Mouse (Mus musculus): ENCODE measurements around the gene Alox12.
A peak's percentile ranks its signal among the peaks of the same experiment; 100 is the strongest.

Alox12 gene

DNA sequence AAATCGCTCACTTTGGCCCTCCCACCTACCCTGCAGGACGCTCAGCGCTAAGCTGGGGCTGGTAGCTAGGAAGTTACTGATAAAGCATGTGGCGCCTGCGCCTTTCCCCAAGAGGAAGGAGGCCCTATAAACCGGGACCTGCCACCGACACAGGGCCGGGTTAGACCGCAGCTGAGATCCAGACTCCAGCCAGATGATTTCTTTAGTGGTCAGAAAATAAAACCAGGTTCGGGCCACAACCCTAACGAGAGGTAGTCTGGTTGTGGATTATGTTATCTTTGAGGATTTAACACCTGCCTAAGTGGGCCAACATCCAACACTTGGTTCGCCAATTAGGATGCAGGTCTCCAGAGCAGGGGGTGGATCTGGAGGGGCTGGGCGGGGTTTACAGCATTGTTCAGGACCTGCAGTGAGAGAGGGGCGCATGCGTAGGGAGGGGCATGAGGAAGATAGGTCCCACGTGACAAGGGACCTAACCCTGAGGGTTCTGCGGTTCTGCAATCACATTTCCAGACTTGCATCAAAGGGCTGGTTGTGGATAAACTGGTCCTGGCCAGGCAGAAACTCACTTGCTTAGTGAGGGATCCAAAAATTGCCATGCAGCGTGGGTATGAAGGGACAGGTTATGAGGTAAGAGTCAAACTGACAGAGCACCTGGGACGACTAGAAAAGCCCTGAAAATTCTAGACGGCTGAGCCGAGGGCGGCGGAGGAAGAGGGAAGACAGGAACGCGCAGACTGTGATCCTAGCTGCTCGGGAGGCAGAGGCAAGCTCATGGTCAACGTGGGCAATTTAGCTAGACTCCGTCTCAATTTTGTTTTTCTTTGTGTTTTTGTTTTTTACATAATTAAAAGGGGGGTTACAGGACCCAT lies 34.2 kb downstream of the Alox12 start, which contains the start of gene Slc16a13:
TSS of gene Slc16a13 (minus strand) at position 334 of the 872 bp plus-strand sequence.
- peak; percentile 84 to 89 for DNase-seq (ENCODE audit: low read depth in 2 of 2, low spot score in 2 of 2)

DNA sequence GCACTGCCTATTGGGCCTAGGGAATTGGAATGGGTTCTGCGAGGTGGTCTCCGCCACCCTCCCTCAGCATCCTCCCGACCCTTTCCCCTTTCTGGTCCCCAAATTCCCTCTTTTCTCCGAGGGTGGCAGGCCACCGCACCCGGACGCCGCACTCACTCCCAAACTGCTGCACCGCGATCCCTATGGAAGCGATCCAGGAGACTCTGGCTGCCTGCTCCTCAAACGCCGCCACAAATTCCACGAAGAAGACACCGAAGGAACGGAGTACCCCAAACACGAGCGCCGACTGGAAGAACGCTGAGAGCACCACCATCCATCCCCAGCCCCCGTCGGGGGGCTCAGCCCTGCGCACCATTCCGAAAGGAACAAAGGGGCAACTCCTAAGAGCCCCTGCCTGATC lies 34.8 kb downstream of the Alox12 start:
- DNase-seq (ENCODE audit: low read depth in 2 of 2, low spot score in 2 of 2), result no peak

DNA sequence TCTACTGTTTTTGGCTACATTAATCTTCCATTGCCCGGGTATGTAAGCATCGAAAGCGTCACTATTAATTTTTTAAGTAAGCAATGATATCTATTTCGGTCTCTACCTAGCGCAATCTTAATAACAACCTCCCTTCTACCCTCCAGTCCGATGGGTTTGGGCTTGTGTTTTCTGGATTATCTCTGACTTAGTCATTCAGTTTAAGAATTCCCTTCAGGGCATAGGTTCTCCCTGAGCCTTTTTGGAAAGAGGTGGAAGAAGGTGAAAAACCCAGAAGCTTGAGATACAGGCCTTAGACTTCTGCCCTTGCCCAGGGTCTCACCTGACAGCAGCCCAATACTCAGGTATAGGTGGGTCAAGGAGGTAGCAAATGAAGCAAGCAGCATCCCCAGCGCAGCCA lies 35.3 kb downstream of the Alox12 start:
- no peak for DNase-seq (ENCODE audit: low read depth in 2 of 2, low spot score in 2 of 2)

DNA sequence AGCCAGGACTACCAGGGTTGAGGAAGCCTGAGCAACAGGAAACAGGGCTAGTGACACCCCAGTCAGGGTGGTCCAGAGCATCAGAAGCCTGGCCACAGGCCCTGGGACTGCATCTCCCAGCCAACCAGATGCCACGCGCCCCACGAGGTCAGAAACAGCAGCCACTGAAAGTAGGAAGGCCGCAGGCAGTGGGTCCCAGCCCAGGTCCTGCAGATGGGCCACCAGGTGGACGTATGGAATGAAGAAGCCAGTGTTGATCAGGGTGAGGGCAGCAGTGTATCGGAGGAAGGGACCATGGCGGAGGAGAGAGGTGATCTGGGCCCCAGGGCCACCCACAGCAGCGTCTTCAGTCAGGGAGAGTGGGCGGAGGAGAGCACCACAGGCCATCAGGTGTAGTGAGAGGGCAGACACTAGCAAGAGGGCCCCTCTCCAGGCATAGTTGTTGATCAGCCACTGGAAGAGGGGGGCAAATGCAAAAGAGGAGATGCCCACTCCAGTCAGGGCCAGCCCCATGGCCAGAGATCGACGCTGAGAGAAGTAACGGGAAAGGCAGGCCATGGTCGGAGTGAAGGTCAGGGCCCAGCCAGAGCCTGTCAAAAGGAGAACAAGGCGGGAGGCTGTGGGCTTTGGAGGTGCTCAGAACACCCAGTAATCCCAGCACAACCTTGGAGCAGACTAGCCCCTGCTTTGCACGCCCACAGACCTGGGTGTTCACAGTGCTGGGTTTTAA lies 36.2 kb downstream of the Alox12 start:
- DNase-seq (ENCODE audit: low read depth in 2 of 2, low spot score in 2 of 2), result no peak

DNA sequence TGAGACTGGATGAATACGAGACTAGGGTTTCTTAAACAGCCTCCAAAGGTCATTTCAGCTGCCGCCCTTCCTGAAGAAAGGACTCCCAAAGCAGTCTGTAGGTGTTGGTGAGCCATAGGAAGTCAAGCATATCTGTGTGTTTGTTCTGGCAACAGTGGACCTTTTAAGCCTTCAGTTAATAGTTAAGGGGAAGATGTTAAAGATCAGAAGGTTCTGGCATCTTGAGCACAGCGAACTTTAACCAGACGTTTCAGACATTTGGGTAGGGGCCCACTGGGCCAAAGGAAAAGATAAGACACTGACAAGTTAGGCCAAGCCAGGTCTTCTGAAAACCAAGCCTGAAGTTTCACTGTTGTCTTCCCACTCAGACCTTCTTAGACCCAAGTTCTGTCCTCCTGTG lies 37.1 kb downstream of the Alox12 start:
- no peak for DNase-seq (ENCODE audit: low read depth in 2 of 2, low spot score in 2 of 2)

DNA sequence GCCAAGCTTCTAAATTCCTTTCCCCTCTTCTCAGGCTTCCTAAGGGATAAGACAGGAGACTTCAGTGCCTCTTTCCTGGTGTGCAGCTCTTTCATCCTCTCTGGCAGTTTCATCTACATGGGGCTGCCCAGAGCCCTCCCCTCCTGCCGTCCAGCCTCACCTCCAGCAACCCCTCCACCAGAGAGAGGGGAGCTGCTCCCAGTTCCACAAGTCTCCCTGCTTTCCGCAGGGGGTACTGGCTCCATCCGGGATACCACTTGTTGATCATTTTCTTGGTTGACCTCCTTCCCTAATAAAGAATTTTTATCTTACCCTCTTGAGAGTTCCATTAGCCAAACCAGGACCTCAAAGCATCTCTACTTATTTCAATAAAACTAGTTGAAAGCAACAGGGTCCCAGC lies 39.0 kb downstream of the Alox12 start:
- no peak for DNase-seq (ENCODE audit: low read depth in 2 of 2, low spot score in 2 of 2)

DNA sequence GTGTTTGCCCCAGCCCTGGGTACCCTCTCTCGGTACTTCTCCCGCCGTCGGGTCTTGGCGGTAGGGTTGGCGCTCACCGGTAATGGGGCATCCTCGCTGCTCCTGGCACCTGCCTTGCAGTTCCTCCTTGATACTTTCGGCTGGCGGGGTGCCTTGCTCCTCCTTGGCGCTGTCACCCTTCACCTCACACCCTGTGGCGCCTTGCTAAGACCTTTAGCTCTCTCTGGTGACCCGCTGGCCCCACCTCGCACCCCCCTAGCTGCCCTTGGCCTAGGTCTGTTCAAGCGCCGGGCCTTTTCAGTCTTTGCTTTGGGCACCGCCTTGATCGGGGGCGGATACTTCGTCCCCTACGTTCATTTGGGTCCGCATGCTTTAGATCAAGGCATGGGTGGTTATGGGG lies 39.9 kb downstream of the Alox12 start:
- DNase-seq (ENCODE audit: low read depth in 2 of 2, low spot score in 2 of 2), result no peak

DNA sequence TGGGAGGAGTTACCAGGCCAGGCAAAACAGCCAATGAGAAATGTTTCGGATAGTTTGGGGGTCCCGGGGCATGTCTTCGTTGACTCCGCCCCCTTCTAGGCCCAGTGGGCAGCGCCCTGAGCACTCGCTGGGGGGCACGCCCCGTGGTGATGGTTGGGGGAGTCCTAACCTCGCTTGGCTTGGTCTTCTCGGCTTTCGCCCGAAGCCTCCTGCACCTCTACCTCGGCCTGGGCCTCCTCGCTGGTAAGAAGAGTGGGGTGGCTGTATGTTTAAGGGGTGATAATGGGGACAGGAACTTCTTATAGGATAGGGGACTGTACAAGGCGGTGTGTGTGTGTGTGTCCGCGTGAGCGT lies 40.3 kb downstream of the Alox12 start:
- no peak for DNase-seq (ENCODE audit: low read depth in 2 of 2, low spot score in 2 of 2)

DNA sequence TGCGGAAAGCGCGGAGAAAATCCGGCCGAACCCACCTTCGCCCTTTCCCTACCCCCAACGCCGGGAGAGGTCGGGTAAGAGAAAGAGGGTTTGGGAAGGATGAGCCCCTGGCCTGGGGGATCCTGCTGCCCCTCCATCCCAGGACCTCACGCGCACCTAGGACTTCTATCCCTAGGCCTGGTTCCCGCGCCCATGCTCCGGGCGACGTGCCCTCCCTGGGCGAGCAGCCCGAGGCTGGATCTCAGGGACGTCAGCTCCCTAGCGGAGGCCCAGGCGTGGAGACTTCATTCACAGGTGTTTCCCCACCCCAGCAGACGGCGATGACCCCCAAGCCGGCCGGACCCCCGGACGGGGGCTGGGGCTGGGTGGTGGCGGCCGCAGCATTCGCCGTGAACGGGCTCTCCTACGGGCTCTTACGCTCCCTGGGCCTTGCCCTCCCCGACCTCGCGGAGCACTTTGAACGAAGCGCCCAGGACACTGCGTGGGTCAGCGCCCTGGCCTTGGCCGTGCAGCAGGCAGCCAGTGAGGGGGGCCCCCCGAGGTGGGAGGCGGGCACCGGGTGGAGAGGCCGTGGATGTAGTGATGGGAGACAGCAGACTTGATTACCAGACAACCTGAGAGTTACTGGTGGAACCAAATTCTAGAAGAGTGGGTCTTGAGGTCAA lies 40.8 kb downstream of the Alox12 start:
- no peak for DNase-seq (ENCODE audit: low read depth in 2 of 2, low spot score in 2 of 2)

DNA sequence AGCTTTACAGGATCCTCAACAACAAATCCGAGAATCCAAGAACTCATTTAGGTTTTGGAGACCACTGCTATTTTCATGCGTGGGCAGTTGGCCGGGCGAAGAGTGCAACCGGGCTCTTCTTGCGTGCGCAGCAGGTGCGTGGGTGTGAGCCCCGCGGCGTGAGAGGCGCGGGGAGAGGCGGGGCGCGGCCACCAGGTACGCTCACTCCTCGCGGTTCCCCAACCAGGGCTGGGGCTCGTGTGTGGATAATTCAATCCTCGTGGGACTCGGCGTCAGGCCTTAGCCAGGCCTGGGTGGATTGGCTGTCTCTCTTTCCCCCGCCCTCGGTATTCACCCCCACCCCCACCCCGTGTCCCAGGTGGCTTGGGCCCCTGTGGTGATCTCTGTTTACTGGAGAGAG lies 41.4 kb downstream of the Alox12 start:
- DNase-seq (ENCODE audit: low read depth in 2 of 2, low spot score in 2 of 2), result no peak

DNA sequence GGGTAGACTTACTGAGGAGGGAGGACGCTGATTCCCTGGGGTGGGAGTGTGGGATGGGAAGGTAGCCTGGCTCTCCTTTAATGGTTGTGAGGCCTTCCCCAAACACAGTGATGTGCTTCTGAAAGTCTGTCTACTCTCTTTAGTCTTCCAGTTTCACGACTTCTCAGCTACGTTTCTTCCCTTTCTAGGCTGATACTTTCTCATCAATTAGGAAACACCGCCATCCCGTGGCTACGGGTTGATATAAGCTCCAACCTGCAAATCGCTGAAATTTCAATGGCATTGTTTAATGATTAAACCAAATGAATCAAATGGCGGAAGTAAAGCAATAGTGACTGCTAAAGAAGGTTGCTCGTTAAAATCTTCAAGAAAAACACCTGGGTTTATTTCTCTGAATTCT lies 42.3 kb downstream of the Alox12 start:
- peak in 1 of 2 experiments; percentile 57 for DNase-seq (ENCODE audit: low read depth in 2 of 2, low spot score in 2 of 2)

DNA sequence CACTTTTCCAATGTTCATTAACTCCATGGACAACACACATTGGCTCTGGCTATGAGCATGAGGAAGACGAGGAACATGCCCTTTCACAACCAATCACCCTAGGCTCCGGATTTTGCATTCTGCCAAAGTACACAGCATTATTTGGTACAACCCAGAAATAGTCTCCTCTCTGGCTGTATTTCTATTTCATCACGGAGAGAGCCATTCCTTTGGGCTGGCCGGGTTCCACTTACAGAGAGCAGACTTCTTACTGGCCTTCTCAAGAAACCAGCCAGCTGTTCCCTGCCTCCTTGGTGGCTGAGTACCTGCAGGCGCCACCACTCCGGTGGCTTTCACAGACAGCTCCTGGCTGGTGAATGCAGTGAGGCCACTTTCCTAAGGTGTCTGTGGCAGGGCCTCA lies 42.7 kb downstream of the Alox12 start, which contains the start of gene Slc16a11:
TSS of gene Slc16a11 (plus strand) at position 330 of the 400 bp plus-strand sequence.
- DNase-seq (ENCODE audit: low read depth in 2 of 2, low spot score in 2 of 2), result no peak

DNA sequence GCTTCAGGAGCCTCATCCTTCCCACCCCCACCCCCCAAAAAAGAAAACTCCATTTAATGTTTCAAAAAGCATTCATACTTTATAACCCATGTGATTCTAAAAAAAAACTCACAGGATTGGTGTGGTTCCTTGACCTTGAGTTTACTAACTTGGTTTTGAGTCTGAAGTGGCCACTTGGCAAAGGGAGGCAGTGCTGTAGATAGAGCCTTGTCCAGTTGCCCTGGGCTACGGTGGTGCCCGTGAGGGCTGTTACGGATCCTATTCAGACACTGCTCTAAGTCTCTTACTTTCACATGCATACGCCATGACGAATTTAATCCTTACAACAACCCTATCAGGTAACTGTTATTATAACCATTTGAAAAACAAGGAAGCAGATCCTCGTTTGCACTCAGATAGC lies 43.2 kb downstream of the Alox12 start:
- DNase-seq (ENCODE audit: low read depth in 2 of 2, low spot score in 2 of 2), result no peak

DNA sequence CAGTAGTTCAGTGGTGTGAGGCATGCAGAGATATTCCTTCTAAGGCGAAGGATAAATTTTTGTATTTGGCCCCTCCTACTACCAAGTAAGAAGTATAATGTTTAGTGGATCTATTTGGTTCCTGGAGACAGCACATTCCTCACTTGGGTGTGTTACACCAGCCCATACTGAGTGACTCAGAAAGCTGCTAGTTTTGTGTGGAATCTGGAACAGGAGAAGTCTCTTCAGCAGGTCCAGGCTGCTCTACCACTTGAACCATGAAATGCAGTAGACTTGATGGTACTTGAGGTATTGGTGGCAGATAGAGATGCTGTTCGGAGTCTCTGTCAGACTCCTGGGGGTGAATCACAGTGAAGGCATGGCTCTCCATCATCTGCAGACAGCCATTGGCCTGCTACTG lies 44.5 kb downstream of the Alox12 start:
- DNase-seq (ENCODE audit: low read depth in 2 of 2, low spot score in 2 of 2), result no peak

DNA sequence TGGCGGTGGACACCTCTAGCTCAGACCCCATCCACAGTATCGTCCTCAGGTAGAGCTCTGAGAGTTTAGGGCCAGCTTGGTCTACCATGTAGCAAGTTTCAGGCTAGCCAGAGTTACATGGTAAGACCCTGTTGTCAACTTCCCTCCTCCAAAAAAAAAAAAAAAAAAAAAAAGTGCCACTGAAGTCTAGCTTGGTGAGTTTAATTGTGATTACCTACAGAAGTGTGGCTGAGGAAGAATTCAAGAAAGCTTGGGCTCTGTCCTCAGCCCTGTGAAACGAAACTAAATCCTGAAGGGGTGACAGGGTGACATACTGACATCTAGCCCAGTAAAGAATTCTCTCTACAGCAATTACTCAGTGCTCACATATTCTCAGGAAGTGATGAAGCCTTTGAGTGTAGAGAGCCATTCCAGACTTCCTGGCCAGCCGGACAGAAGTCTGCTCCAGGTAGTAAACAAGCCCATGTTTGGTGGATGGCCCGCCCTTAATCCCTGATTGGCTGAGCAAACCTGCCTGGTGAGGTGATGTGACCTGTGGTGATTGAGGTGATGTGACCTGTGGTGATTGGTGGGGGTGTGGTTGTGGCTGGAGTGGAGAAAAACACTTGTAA lies 46.3 kb downstream of the Alox12 start:
- no peak for DNase-seq (ENCODE audit: low read depth in 2 of 2, low spot score in 2 of 2)

DNA sequence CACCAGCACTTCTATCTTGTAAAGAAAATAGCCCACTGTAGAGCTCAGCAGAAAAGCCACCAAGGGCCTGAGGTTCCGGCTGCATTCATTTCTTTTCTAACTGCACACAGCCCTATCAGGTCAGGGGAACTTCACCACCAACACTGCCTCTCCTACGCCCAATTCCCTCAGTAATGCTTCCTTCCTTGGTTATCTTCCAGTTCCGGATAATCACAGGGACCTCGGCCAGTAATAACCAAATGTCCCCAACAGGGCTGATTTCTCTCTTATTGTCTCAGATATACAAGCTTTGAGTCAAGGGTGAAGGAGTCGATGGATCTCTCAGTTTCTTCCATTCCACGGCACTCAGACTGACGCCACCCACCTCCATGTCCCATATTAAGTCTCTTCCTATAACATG lies 47.9 kb downstream of the Alox12 start:
- DNase-seq (ENCODE audit: low read depth in 2 of 2, low spot score in 2 of 2), result no peak

DNA sequence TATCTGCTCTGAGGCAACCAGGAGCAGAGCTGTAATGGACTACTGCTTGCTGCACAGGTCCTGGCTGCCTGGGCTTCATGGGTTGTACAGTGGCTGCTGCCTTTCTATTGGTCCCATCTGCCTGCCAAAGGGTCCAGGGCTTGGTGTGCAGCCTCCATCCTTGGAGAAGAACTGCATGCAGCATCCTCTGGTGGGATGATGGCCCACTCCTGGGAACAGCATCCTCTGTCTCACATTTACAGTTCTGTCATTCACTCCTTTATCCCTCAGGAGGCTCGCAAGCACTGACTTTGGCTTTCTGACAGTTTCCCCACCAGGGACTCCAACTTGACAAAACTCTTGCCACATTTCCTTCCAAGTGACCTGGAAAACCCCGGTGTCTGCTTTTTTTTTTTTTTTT lies 48.4 kb downstream of the Alox12 start:
- no peak for DNase-seq (ENCODE audit: low read depth in 2 of 2, low spot score in 2 of 2)

DNA sequence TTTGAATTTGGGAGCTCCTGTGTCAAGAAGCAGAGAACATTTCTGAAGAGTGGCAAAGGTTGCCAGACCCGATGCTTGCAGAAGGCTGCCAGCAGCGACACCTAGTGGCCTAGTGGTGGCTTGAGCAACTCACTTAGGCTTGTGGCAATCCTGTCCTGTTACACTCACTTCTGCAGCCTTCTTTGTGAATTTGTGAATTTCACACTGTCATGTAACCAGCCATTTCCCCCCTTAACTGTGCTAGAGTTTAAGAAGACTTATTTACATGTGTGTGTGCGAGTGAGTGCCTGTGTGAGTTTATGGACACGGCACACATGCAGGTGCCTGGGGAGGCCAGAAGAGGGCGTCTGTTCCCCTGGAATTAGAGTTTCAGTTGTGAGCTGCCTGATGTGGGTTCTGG lies 53.5 kb downstream of the Alox12 start:
- DNase-seq (ENCODE audit: low read depth in 2 of 2, low spot score in 2 of 2), result peak; percentile 65 to 78

DNA sequence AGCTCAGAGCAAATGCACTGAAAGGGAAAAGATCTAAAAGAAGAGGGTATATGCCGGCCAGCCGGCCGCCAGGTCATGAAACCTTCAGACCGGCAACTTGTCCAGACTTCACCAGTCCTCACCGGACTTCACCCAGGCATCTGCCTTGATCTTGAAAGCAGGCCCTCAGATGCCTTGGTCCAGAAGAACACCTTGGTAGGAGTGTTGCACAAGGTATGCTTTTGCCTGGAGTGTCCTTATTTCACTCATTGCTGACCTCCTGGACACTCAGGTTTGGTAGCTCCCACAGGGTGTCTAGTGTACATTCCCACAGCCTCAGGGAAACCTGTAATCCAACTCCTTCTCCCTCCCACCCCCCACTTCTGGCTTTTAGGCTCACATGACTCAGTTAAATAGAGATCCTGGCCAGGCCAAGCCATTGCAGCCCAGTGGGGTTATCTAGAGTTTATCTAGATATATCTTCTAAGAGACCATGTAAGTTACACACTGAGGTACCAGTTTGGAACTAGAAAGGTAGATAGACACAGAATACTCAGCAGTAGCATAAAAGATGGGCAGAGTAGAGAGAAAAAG lies 55.0 kb downstream of the Alox12 start:
- DNase-seq (ENCODE audit: low read depth in 2 of 2, low spot score in 2 of 2), result no peak

DNA sequence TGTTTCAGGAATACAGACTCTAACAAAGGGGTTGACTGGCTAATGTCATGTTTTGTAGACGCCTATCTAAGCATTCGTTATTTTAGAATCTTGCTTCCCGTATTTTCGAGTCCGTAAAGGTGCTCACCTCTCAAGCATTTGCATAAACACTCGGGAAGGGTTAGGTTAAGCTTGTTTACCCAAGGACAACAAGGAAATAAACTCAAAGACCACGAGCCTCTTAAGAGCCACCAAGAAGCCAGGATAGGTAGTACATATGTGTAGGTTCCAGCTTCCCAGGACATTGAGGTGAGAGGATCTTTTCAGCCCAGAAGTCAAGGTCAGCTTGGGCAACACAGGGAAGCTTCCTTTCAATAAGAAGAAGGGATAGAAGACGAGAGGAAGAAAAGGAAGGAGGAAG lies 56.0 kb downstream of the Alox12 start:
- DNase-seq (ENCODE audit: low read depth in 2 of 2, low spot score in 2 of 2), result no peak

DNA sequence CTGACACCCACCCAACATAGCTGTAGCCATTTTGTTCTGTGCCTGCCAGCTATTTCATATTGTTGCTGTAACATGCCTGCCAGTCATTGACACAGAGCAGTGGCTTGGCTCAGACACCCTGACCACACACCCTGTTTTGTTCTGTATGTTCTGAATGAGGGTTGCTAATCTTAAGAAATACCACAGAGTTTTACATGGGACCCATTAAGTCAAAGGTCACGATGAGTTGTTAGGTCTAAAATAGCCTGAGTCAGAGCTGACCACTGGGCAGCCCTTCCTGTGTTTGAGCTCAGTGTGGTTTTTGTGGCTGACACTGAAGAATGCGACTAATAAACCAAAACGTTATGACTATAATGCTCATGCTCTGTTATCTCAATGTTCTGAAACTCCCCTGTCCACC lies 56.8 kb downstream of the Alox12 start:
- DNase-seq (ENCODE audit: low read depth in 2 of 2, low spot score in 2 of 2), result no peak

Data from CD8-positive naive resting alpha-beta T cell, adult 2 months (primary cell).